8 mouse cellular contexts compared by ENCODE assay signal in genomic region chr14:40947431-40948394, GRCm38 (mm10). TPM values are rescaled to one million over a fixed set of nuclear protein-coding genes. Genes with fewer than 3 reads are reported as not detected.
DNase-seq lines count a peak whose midpoint lies in the region; ATAC-seq and TF ChIP-seq lines count a peak whose summit lies in the region.

No protein-coding gene starts in this region.

- no peak for TF ChIP-seq POLR2A in small intestine, adult 2 months (IDR thresholded peaks at IDR 0.05; ENCODE audit: low read depth, low read length)

- no peak for TF ChIP-seq CTCF in small intestine, adult 2 months (IDR thresholded peaks at IDR 0.05; ENCODE audit: extremely low read depth, insufficient read length, insufficient replicate concordance, low read depth, low read length)

- H3K27me3 ChIP-seq in midbrain, embryonic 15.5 days (replicated peaks): no peaks in the 10 kb centered on the region
- no peaks in the 10 kb centered on the region for H3K27me3 ChIP-seq in midbrain, embryonic 16.5 days (ENCODE audit: control insufficient read depth, insufficient read depth, low read depth, low read length)
- no peaks in the 10 kb centered on the region for H3K27me3 ChIP-seq in embryonic facial prominence, embryonic 14.5 days (replicated peaks; ENCODE audit: control insufficient read depth, insufficient read depth, low read length)
- no peaks in the 10 kb centered on the region for H3K27me3 ChIP-seq in small intestine, adult 2 months (ENCODE audit: control insufficient read depth, insufficient read depth, low read length)
- no peaks in the 10 kb centered on the region for H3K27me3 ChIP-seq in forebrain, embryonic 13.5 days

- no peak overlapping the region for H3K4me3 ChIP-seq in midbrain, embryonic 15.5 days
- no peak overlapping the region for H3K4me3 ChIP-seq in midbrain, embryonic 16.5 days (ENCODE audit: low read depth, low read length)
- no peak overlapping the region for H3K4me3 ChIP-seq in embryonic facial prominence, embryonic 14.5 days (ENCODE audit: low read depth, low read length)
- H3K4me3 ChIP-seq in small intestine, adult 2 months (ENCODE audit: low read depth, low read length): peak overlapping the region; percentile 9; the same call in 1 of the 2 replicates
- no peak overlapping the region for H3K4me3 ChIP-seq in forebrain, embryonic 13.5 days

- H3K27ac ChIP-seq in midbrain, embryonic 15.5 days: 0 out of 2 replicates have a peak overlapping the region, but pooled peaks have one; percentile 10
- H3K27ac ChIP-seq in midbrain, embryonic 16.5 days (ENCODE audit: low read length): no peak overlapping the region
- peak overlapping the region; percentile 74 for H3K27ac ChIP-seq in embryonic facial prominence, embryonic 14.5 days (replicated peaks; ENCODE audit: low read depth, low read length)
- peak overlapping the region; percentile 68 for H3K27ac ChIP-seq in small intestine, adult 2 months (ENCODE audit: insufficient read depth, low read depth, low read length)
- H3K27ac ChIP-seq in forebrain, embryonic 13.5 days: no peak overlapping the region

- H3K36me3 ChIP-seq in midbrain, embryonic 15.5 days (replicated peaks): no peaks in the 10 kb centered on the region
- no peaks in the 10 kb centered on the region for H3K36me3 ChIP-seq in midbrain, embryonic 16.5 days (ENCODE audit: control insufficient read depth, insufficient read depth, low read length)
- peaks cover 5% of the 10 kb centered on the region; the same call in 1 of the 2 replicates for H3K36me3 ChIP-seq in embryonic facial prominence, embryonic 14.5 days (ENCODE audit: control insufficient read depth, insufficient read depth, low read length)
- H3K36me3 ChIP-seq in small intestine, adult 2 months (ENCODE audit: control insufficient read depth, insufficient read depth, low read length): 0 out of 2 replicates have a peak, but pooled peaks cover 1% of the 10 kb centered on the region
- peaks cover 19% of the 10 kb centered on the region for H3K36me3 ChIP-seq in forebrain, embryonic 13.5 days (ENCODE audit: poor library complexity, severe bottlenecking)

- DNase-seq in embryonic facial prominence, embryonic 14.5 days (ENCODE audit: low spot score): peak; percentile 82
- peak; percentile 84 for DNase-seq in liver
- DNase-seq in gastrocnemius, adult 8-10 months (ENCODE audit: low spot score in 2 of 2): no peak
- no peak for DNase-seq in layer of hippocampus, adult 9-10 months (ENCODE audit: low spot score)

- no peaks in the 10 kb centered on the region for H3K9me3 ChIP-seq in midbrain, embryonic 15.5 days
- H3K9me3 ChIP-seq in midbrain, embryonic 16.5 days (replicated peaks; ENCODE audit: control insufficient read depth, low read length, poor library complexity, severe bottlenecking): no peaks in the 10 kb centered on the region
- H3K9me3 ChIP-seq in embryonic facial prominence, embryonic 14.5 days (ENCODE audit: control insufficient read depth, low read length): no peaks in the 10 kb centered on the region
- H3K9me3 ChIP-seq in forebrain, embryonic 13.5 days (replicated peaks): no peaks in the 10 kb centered on the region

- no peak overlapping the region for H3K4me2 ChIP-seq in midbrain, embryonic 15.5 days
- no peak overlapping the region for H3K4me2 ChIP-seq in midbrain, embryonic 16.5 days (ENCODE audit: low read length)
- H3K4me2 ChIP-seq in embryonic facial prominence, embryonic 14.5 days (ENCODE audit: low read depth, low read length): no peak overlapping the region
- no peak overlapping the region for H3K4me2 ChIP-seq in forebrain, embryonic 13.5 days

- 88% methylated on average over 14 of the region's 14 CpGs for WGBS in midbrain, embryonic 15.5 days
- 92% methylated on average over 14 of the region's 14 CpGs for WGBS in midbrain, embryonic 16.5 days
- WGBS in embryonic facial prominence, embryonic 14.5 days: 62% methylated on average over 14 of the region's 14 CpGs
- 15% methylated on average over 14 of the region's 14 CpGs for WGBS in small intestine, adult 2 months
- 93% methylated on average over 14 of the region's 14 CpGs for WGBS in forebrain, embryonic 13.5 days

- H3K4me1 ChIP-seq in midbrain, embryonic 15.5 days: peaks cover 13% of the 10 kb centered on the region
- peaks cover 19% of the 10 kb centered on the region for H3K4me1 ChIP-seq in midbrain, embryonic 16.5 days (ENCODE audit: control insufficient read depth, insufficient read depth, low read length)
- peaks cover 34% of the 10 kb centered on the region for H3K4me1 ChIP-seq in embryonic facial prominence, embryonic 14.5 days (ENCODE audit: control insufficient read depth, insufficient read depth, low read length)
- H3K4me1 ChIP-seq in small intestine, adult 2 months (ENCODE audit: control insufficient read depth, insufficient read depth, insufficient read length, low read length): peaks cover 30% of the 10 kb centered on the region
- peaks cover 34% of the 10 kb centered on the region for H3K4me1 ChIP-seq in forebrain, embryonic 13.5 days

- no peak for ATAC-seq in midbrain, embryonic 15.5 days (replicated peaks)
- ATAC-seq in midbrain, embryonic 16.5 days: no peak
- ATAC-seq in embryonic facial prominence, embryonic 14.5 days (ENCODE audit: low read depth): peak; percentile 89
- ATAC-seq in forebrain, embryonic 13.5 days: no peak

- H3K9ac ChIP-seq in midbrain, embryonic 15.5 days: no peak overlapping the region
- H3K9ac ChIP-seq in midbrain, embryonic 16.5 days (ENCODE audit: low read depth, low read length): no peak overlapping the region
- H3K9ac ChIP-seq in embryonic facial prominence, embryonic 14.5 days (ENCODE audit: low read depth, low read length): no peak overlapping the region
- H3K9ac ChIP-seq in forebrain, embryonic 13.5 days: no peak overlapping the region

RNA-seq across cellular contexts. Expression of gene Tspan14, which starts 18.9 kb away (rescaled TPM):
- 68.9 and 75.2 TPM in 2 replicates for polyA plus RNA-seq in midbrain, embryonic 15.5 days (2015; fragmentation: Nextera tagmentation; extraction: Ambion mirVana)
- 61.7 and 66.1 TPM in 2 replicates for polyA plus RNA-seq in midbrain, embryonic 16.5 days (2015; fragmentation: Nextera tagmentation; extraction: Ambion mirVana)
- polyA plus RNA-seq in embryonic facial prominence, embryonic 14.5 days (2014; fragmentation: Nextera tagmentation; extraction: Ambion mirVana): 72.7 and 76.2 TPM in 2 replicates
- polyA plus RNA-seq in small intestine, adult 2 months (2012; rRNA removed): 18.4 and 38.2 TPM in 2 replicates
- 10 to 100 TPM in 2 of 4 experiments, 1 to 10 TPM in 2; 8.9 to 11.6 (median 10.3) TPM for total RNA-seq in gastrocnemius, adult 8-10 months (2022)
- polyA plus RNA-seq in forebrain, embryonic 13.5 days (2015; fragmentation: Nextera tagmentation; extraction: Ambion mirVana): 84.1 and 88.2 TPM in 2 replicates

RNA-seq across cellular contexts. Expression of gene Sh2d4b, which starts 54.6 kb away (rescaled TPM):
- 1.1 and 1.7 TPM in 2 replicates for polyA plus RNA-seq in midbrain, embryonic 15.5 days (2015; fragmentation: Nextera tagmentation; extraction: Ambion mirVana)
- 0.99 and 1.6 TPM in 2 replicates for polyA plus RNA-seq in midbrain, embryonic 16.5 days (2015; fragmentation: Nextera tagmentation; extraction: Ambion mirVana)
- polyA plus RNA-seq in embryonic facial prominence, embryonic 14.5 days (2014; fragmentation: Nextera tagmentation; extraction: Ambion mirVana): 1.8 and 1.9 TPM in 2 replicates
- polyA plus RNA-seq in small intestine, adult 2 months (2012; rRNA removed): 0.09 and 0.13 TPM in 2 replicates
- 1 to 10 TPM in 1 of 4 experiments, under 1 TPM in 3; 0.24 to 1.2 (median 0.31) TPM for total RNA-seq in gastrocnemius, adult 8-10 months (2022)
- 2.3 and 2.4 TPM in 2 replicates for polyA plus RNA-seq in forebrain, embryonic 13.5 days (2015; fragmentation: Nextera tagmentation; extraction: Ambion mirVana)

Comparison
In these comparisons a context has a peak if more than half of its experiments do, and no peak if none do; other contexts are left out.
1. H3K27ac ChIP-seq: peak in midbrain, embryonic 15.5 days (single experiment), embryonic facial prominence, embryonic 14.5 days (single experiment) and small intestine, adult 2 months (single experiment); none in midbrain, embryonic 16.5 days (single experiment) and forebrain, embryonic 13.5 days (single experiment).
2. DNase-seq: peak in embryonic facial prominence, embryonic 14.5 days (single experiment) and liver (single experiment); none in gastrocnemius, adult 8-10 months (0 of 2) and layer of hippocampus, adult 9-10 months (single experiment).